Mouse (Mus musculus) embryo, embryonic 10.5 days (tissue): ENCODE data around the gene Slc22a1.
"Not testable (repeated sequence)": the region's sequence is repeated elsewhere in the genome, so short reads cannot be mapped to it uniquely, and the experiment has no call there.

Experiments used
- DNase-seq: peaks from one replicate; pipeline ENCODE4 v3.0.0-alpha.2; 2015; ENCODE audit warnings: low spot score

The Slc22a1 gene

GRCm38 (mm10) chr17:12684928-12685624 lies 9.4 kb upstream of the Slc22a1 start:
- no peak for DNase-seq

GRCm38 (mm10) chr17:12684412-12684811 lies 8.8 kb upstream of the Slc22a1 start:
- no peak for DNase-seq

DNA sequence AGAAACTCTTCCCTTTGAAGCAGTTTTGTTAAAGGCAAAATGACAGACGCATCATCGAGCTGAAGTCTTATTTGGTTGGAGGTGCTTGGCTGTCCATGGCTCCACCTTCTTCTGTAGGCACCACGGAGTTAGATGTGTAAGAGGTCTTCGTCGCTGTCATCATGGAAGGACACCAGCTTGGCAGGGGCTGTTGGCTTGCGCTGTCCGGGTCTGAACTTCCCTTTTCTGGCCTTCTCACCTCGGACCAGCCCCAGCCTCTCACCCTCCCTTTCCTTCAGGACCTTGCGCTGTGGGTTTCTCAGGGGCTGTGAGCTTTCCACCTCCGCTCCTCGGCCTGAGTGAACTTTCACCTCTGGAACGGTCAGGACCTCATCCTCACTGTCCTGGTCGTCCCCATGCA lies 8.0 kb upstream of the Slc22a1 start:
- DNase-seq: no peak

DNA sequence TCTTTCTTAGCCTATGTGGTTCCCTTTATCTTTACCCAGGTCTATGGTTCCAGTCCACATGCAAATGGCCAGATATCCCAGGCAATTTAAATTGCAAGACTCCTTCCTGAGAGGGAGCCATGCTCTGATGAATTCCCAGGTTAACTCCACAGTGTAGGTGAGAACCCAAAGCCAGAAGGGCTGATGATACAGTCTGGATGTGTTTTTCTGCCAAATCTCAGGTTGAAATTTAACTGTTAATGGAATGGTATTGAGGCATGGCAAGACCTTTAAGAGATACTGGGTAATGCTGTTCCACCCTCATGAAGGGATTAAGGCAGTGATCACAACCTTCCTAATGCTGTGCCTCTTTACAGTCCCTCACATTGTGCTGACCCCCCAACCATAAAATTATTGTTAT lies 2.6 kb upstream of the Slc22a1 start:
- no peak for DNase-seq

DNA sequence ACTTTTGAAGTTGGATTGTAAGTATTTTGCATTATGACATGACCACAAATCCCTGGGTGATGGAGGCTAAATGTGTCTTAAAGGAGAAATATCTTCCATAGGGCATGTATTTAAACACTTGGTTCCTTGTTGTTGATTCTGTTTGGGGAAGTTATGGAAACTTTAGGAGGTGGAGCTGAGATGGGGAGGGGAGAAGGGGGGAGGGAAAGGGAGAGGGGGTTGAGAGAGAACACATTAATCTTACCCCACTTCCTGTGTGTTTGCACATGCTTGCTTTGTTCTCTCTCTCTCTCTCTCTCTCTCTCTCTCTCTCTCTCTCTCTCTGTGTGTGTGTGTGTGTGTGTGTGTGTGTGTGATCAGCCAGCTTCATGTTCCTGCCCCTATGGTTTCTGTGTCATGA lies 1.5 kb upstream of the Slc22a1 start:
- DNase-seq: no peak

DNA sequence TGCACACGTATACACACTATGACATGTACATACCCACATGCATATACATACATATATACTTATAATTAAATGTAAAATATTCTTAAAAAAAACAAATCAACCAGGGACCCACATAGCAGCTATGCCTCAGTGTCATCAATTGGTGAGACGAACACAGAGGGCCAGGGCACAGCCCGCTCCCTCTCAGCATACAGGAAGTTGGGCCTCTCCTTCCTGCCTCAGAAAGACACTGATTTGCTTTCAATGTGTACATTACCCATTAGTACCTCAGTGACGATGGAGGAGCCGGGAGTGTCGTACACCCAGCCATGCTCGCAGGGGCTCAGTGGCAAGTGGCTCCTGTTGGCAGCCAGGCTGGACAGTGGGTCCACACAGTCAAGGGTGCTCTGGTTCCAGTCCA lies 649 bp downstream of the Slc22a1 start:
- DNase-seq: not testable (repeated sequence)

- DNase-seq: no peak
Observed at GRCm38 (mm10) chr17:12673871-12674270, 1.8 kb downstream of the Slc22a1 start.

DNA sequence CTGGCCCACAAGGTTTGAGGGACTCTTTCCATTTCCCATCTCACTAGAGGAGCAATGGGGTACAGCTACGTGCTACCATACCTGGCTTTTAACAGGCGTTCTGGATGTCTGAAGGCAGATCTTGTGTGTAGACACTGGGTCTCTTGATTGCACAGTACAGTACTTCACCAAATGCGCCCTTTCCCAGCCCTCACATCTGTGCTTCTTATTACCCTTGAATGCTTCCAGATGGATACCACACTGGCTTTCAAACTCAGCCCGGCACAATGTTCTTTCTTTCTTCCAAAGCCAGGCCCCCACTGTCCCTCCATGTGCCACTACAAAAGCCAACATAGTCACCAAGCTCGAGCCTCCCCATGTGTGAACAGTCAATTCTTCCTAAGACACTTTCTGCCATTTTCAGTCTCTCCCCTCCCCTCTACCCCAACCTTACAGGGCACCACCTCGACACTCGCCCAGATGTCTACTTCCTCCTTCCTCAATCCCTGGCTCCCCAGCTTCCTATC lies 3.3 kb downstream of the Slc22a1 start:
- peak; percentile 53 for DNase-seq

DNA sequence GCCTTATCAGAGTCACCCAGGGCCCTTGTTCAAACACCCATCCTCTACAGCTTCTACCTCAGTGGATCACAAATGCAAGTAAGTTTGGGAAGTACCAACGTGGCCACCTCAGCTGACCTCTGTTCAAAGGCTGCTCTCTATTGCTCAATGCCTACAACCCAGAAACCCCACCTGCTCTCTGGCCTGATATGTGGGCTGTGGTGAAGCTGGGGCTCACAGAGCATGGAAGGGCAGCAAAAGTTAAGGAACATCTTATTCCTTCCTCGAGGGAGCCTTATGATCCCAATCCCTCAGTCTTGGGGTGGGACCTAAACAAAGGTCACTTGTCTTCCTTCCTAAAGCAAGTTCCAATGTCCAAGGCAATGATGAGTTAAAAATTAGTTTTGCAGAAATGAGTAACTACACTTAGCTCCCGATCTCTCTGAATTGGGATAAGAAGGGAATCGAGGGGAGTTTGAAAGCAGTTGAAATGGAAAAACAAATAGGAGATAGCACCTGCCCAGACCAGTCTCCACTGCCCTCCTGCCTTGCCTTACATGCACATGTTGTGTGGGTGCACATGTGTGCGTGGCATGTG lies 4.5 kb downstream of the Slc22a1 start:
- no peak for DNase-seq

DNA sequence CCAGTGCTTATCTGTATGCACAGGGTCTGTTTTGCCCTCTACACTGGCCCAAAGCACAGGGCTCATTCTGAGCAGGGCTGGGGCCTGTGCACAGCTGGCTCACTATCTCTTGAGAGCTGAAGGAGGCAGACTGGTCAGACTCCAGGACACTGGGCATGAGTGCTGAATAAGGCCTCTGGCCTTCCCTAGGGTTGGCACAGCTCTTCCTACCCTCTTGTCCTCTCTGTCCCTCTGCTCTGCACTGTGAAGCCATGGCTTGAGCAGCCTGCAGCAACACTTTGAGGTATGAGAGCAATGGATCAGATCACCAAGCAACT lies 6.3 kb downstream of the Slc22a1 start:
- DNase-seq: no peak

DNA sequence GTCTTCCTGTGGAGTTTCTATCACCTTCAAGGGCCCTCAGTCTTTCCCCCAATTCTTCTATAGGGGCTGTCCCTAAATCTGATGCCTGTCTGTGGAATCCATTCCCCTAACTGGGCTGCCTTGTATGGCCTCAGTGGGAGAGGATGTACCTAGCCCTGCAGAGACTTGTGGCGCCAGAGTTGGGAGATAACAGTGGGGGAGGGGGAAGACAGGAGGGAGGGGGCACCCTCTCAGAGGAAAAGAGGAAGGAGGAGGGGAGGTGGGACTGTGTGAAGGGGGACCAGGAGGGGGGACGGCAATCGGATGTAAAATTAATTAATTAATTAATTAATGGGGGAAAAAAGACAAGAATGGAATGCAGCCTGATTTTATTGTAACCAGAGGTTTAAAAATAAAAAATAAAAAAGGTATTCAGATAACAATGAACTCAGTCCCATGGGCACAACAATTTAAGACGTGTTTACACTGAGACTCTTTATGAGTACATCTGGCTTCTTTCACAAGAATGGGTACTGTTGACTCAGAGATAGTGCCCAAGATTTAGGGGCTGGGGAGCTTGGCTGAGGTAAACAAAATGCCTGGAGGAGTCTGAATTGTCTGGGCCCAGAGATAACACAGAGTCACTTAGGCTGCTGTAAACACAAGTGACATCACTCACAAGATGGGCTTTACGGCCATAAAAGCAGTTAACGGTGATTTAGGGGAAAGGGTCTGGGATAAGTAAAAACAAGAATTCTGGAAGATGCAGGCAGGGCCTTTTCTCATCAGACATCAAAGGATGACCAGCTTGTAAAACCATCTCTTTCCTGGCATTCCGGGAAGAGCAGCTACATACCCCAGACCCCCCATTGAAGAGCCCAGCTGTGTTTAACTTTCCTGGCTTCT lies 6.9 kb downstream of the Slc22a1 start:
- peak; percentile 61 for DNase-seq

DNA sequence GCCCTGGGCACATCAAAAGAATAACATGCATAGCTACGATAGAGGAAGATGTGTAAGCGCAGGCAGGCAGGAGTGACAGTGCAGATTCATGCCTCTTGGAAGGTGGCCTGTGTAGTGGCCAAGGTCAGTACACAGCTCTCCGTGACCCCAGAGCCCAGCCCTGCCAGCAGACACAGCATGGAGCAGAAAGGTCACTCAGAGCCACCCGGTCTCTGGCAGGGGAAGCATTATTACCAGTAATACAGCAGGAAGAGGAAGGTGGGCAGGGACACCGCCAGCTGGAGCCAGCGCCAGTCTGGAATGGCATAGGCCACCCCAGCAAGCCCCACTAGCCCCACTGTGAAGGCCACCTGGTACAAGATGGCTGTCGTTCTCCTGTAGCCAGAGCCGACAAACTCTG lies 11.5 kb downstream of the Slc22a1 start:
- DNase-seq: no peak

GRCm38 (mm10) chr17:12660572-12661260 lies 14.9 kb downstream of the Slc22a1 start:
- DNase-seq: peak; percentile 78

DNA sequence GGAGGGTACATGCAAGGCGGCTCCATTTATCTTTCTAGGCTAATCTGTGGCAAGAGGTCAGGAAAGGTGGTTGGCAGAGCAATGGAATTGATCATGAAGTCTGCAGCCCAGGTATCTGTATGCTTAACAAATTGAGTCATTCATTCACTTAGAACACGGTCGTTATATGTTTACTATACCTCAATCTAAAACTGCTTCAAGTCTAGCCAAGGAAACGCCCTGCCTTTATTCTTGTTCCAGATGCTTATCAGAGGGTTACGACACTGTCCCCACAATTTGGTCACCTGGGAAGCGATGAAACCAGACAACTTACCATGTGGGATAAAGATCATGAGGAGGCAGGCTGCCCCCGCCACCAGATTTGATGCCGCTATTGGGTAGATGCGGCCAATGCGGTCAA lies 16.4 kb downstream of the Slc22a1 start:
- DNase-seq: no peak

DNA sequence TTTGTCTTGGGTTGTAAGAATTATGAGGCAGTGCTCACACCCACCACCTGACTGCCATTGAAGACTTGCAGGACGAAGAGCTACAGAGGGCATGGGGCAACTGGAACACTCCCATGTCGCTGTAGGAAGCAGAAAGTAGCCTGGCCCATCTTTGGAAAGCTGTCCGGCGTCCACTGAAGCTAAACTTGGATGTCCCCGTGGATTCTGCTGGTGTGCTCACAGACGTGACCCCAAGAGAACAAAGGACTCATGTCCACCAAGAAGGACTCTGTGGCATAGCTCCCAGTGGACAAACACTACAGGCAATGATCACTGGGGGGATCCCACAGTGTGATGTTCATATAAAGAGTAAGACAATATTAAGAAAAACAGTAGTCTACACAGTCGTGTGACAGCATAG lies 16.8 kb downstream of the Slc22a1 start:
- no peak for DNase-seq

DNA sequence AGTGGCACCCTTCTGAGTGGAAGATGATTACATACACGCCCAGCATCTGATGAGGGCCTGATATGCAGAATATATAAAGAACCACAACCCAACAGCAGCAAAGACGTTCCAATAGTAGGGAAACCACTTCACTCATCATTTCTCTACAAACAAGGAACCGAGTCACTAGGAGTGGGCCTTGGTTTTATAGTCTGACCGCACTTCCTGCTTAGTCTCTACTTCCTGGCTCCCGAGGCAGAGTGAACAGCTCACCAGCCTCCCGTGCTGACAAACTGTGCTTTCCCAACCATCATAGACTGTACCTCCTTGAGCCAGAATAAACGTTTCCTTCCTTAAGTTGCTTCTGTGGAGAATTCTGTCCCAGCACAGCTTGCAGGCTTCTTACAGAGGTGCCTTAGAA lies 19.8 kb downstream of the Slc22a1 start:
- no peak for DNase-seq

GRCm38 (mm10) chr17:12654061-12654460 lies 21.6 kb downstream of the Slc22a1 start:
- no peak for DNase-seq

DNA sequence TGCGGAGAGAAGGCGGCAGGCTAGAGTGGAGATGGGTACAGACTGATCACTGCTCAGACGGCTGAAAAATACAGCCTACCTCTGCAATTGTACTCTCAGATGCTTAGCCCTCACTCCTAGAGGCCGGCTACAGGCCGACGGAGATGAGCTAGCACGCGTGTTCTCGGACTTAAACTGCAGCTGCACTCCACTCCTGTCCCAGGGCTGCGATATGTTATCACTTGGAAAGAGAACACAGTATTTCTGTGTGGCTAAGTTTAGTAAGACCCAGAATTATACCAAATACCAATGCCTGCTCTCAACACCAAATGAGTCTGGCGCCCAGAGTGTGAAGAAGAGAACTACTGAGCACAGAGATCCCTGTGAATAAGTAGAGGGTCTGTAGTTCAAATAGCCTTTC lies 23.0 kb downstream of the Slc22a1 start:
- no peak for DNase-seq

DNA sequence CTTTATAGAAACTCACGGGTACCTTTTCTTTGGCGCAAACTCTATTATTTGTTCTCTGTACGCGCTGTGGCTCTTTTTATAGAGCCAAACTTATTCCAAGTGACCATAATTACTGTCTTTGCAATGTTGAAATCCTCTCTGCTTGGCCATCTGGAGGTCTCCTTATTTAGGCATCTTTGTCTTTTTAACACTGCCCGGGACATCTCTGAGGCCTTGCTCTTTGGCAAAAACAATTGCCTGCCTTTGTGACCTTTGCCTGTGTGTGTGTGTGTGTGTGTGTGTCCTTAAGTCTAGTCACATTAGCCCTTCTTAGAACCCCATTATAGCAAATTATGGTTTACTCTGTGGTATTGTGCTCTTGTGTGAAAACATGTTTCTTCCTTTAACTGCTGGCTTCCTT lies 30.2 kb downstream of the Slc22a1 start:
- no peak for DNase-seq

DNA sequence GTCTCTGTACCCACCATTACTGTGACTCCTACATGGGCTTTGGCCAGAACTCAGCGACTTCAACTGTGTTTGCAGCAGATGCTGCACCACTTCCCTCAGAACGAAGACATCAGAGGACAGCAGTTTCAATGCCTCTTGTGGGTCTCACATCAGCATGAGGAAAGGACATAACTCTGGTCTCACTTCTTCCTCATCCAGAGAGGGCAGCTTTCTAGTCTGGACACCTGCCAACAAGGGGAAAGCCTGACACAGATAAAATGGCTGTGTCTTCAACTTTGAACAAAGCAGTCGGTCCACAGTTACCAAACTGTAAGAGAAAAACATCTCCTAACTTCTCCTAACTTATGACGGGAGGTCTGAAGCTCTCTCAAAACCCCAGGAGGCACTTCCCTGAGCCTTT lies 34.5 kb downstream of the Slc22a1 start:
- DNase-seq: no peak

DNA sequence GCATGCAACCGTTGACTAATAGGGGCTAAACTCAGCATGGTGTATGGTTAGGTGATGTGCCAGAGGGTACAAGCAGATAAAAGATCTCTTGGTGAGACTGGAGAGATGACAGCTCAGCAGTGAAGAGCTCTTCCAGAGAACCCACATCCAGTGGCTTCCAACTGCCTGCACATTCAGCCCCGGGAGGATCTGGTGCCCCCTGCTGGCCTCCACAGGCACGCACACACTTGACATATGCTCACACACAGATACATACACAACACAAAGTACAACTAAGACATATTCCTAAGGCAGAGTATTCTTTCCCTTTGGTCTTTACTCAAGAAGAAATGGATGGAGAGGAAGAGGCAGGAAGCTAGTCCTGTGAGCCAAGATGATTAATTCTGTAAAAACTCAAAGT lies 36.0 kb downstream of the Slc22a1 start:
- no peak for DNase-seq

- DNase-seq: no peak
Observed at GRCm38 (mm10) chr17:12634814-12635213, 40.8 kb downstream of the Slc22a1 start.
